Mouse (Mus musculus) neural tube, embryonic 11.5 days (tissue): ENCODE measurements at regions not wholly inside any gene's neighbourhood (a gene's known extent, or its start where the extent isn't known, plus 50 kb on each side); places are given as distances from the start of the nearest gene placed in this dataset.

Source experiments
- ATAC-seq: fragments of 200-750 bp; cut with Nextera tagmentation; 2 replicates; pipeline ENCODE4 v1.8.0; 2017; ENCODE audit warnings: moderate number of reproducible peaks, mild to moderate bottlenecking, moderate TSS enrichment, moderate library complexity; ENCODE audit not compliant: insufficient read depth, low FRiP score, low TSS enrichment
- DNase-seq: peaks from one replicate; pipeline ENCODE4 v3.0.0-alpha.2; 2015; ENCODE audit warnings: low spot score
- H3K27ac ChIP-seq: fragments of 300-500 bp; sonication (generic); 2 replicates; pipeline ENCODE4 v1.5.1; 2014; ENCODE audit warnings: low read depth, mild to moderate bottlenecking, low read length
- H3K27me3 ChIP-seq: fragments of 300-500 bp; sonication (generic); 2 replicates; pipeline ENCODE4 v1.6.1; 2014; ENCODE audit warnings: mild to moderate bottlenecking, low read length, mixed read lengths; ENCODE audit not compliant: control insufficient read depth, insufficient read depth
- H3K36me3 ChIP-seq: fragments of 300-500 bp; sonication (generic); 2 replicates; pipeline ENCODE4 v1.6.1; 2014; ENCODE audit warnings: mild to moderate bottlenecking, low read length, moderate library complexity, mixed read lengths; ENCODE audit not compliant: control insufficient read depth, insufficient read depth
- H3K4me1 ChIP-seq: fragments of 300-500 bp; sonication (generic); 2 replicates; pipeline ENCODE4 v1.6.1; 2014; ENCODE audit warnings: low read length, mixed read lengths; ENCODE audit not compliant: control insufficient read depth, insufficient read depth
- H3K4me2 ChIP-seq: fragments of 300-500 bp; sonication (generic); 2 replicates; pipeline ENCODE4 v1.6.1; 2014; ENCODE audit warnings: low read depth, mild to moderate bottlenecking, moderate library complexity
- H3K4me3 ChIP-seq: fragments of 300-500 bp; sonication (generic); 2 replicates; pipeline ENCODE4 v1.5.1; 2014; ENCODE audit warnings: low read depth, low read length
- H3K9ac ChIP-seq: fragments of 300-500 bp; sonication (generic); 2 replicates; pipeline ENCODE4 v1.6.1; 2014; ENCODE audit warnings: mild to moderate bottlenecking, low read length
- H3K9me3 ChIP-seq: fragments of 300-500 bp; sonication (generic); 2 replicates; pipeline ENCODE4 v1.6.1; 2016; ENCODE audit warnings: low read length; ENCODE audit not compliant: control insufficient read depth
- WGBS: fragments of 180-500 bp; shearing (Covaris S2); extraction: QIAGEN DNeasy Blood & Tissue Kit; methylation state at CpG from one replicate; pipeline ENCODE4 v1.1.7; 2014; 5-methylcytosine and 5-hydroxymethylcytosine counted together

DNA sequence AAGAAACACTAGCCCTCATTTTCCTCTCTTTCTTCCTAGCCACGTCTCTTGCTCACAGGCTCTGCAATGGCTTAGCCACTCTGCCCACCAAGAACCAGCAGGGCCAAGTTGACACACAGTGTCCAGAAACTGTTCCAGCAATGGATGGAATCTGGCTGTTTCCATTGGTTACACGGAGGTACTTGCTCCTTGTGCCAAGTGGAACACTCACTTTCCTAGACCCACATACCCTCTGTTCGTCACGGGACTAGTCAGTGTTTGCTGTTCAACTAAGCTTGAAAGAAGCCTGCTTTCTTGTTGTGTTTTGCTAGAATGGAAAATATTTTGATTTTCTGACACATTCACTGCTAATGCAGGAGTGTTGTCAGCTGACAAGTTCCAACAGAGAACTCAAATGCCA lies 575.7 kb upstream of the Gulo start:
- Histone ChIP-seq H3K4me2 (no peak overlapping the region), H3K4me3 (no peak overlapping the region), H3K27ac (no peak overlapping the region), H3K27me3 (no peaks in the 10 kb centered on the region), H3K9ac (no peak overlapping the region), H3K36me3 (no peaks in the 10 kb centered on the region), H3K9me3 (no peaks in the 10 kb centered on the region), H3K4me1 (no peaks in the 10 kb centered on the region)
- WGBS, result 87% methylated on average over 4 of the region's 4 CpGs
- ATAC-seq, result no peak
- DNase-seq, result no peak

DNA sequence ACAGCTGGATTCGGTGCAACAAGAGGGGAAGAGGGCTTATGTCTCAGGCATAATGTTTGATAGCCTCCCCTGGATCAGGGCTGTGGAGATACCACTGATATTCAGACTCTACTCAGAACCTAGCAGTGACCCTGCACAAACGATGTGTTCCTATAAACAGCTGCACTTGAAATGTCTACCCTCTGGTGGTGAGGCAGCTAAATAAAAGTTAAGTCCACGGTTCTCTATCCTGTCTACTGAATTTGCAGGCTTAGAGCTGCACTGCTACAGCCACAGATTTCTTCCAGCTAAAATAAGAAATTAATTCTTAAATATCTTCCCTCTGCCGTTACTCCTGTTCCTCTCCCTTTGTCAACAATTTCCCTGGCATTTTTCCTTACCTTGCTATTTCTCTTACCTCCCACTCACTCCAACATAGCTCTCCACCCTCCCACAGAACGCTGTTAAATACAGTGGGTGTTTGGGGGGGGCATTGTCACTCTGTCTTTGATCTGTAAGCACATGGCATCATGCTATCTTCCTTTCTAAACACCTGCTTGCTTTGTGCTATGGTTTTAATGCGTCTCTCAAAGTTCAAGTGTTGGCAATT lies 571.0 kb upstream of the Gulo start:
- Histone ChIP-seq H3K36me3 (no peaks in the 10 kb centered on the region), H3K4me3 (no peak overlapping the region), H3K27me3 (no peaks in the 10 kb centered on the region), H3K27ac (no peak overlapping the region), H3K9me3 (no peaks in the 10 kb centered on the region), H3K9ac (no peak overlapping the region), H3K4me1 (no peaks in the 10 kb centered on the region), H3K4me2 (no peak overlapping the region)
- 75% methylated on average over 6 of the region's 6 CpGs for WGBS
- ATAC-seq (no peak), DNase-seq (no peak)

GRCm38 (mm10) chr14:66566600-66566999 lies 557.6 kb upstream of the Gulo start:
- DNase-seq, result no peak
- H3K9me3 ChIP-seq, result no peaks in the 10 kb centered on the region
- no peak overlapping the region for H3K9ac ChIP-seq
- no peaks in the 10 kb centered on the region for H3K4me1 ChIP-seq
- no peaks in the 10 kb centered on the region for H3K36me3 ChIP-seq
- no peak overlapping the region for H3K4me3 ChIP-seq
- no peak for ATAC-seq
- no peak overlapping the region for H3K27ac ChIP-seq
- no peaks in the 10 kb centered on the region for H3K27me3 ChIP-seq
- 84% methylated on average over 10 of the region's 10 CpGs for WGBS
- H3K4me2 ChIP-seq, result no peak overlapping the region

- Histone ChIP-seq H3K9ac (no peak overlapping the region), H3K4me3 (no peak overlapping the region), H3K4me1 (no peaks in the 10 kb centered on the region), H3K36me3 (no peaks in the 10 kb centered on the region), H3K27me3 (no peaks in the 10 kb centered on the region), H3K9me3 (no peaks in the 10 kb centered on the region), H3K27ac (no peak overlapping the region), H3K4me2 (no peak overlapping the region)
- ATAC-seq, result no peak
- DNase-seq, result no peak
- WGBS, result 84% methylated on average over 4 of the region's 4 CpGs
These were observed 553.7 kb upstream of the Gulo start for GRCm38 (mm10) chr14:66562744-66563143.

GRCm38 (mm10) chr14:66561715-66562114 lies 552.7 kb upstream of the Gulo start:
- no peaks in the 10 kb centered on the region for H3K4me1 ChIP-seq
- H3K27me3 ChIP-seq, result no peaks in the 10 kb centered on the region
- H3K9me3 ChIP-seq, result no peaks in the 10 kb centered on the region
- DNase-seq (no peak), ATAC-seq (no peak)
- no peak overlapping the region for H3K4me3 ChIP-seq
- no peak overlapping the region for H3K9ac ChIP-seq
- WGBS, result 78% methylated on average over 3 of the region's 3 CpGs
- H3K27ac ChIP-seq, result no peak overlapping the region
- no peak overlapping the region for H3K4me2 ChIP-seq
- H3K36me3 ChIP-seq, result no peaks in the 10 kb centered on the region

- DNase-seq (no peak), ATAC-seq (no peak)
- H3K36me3 ChIP-seq, result no peaks in the 10 kb centered on the region
- no peaks in the 10 kb centered on the region for H3K27me3 ChIP-seq
- H3K9ac ChIP-seq, result no peak overlapping the region
- 91% methylated on average over 5 of the region's 5 CpGs for WGBS
- H3K27ac ChIP-seq, result no peak overlapping the region
- no peak overlapping the region for H3K4me3 ChIP-seq
- no peaks in the 10 kb centered on the region for H3K4me1 ChIP-seq
- no peaks in the 10 kb centered on the region for H3K9me3 ChIP-seq
- no peak overlapping the region for H3K4me2 ChIP-seq
These were observed 552.1 kb upstream of the Gulo start for GRCm38 (mm10) chr14:66561042-66561590.

- Histone ChIP-seq H3K4me3 (no peak overlapping the region), H3K27ac (no peak overlapping the region), H3K27me3 (no peaks in the 10 kb centered on the region), H3K9me3 (no peaks in the 10 kb centered on the region), H3K4me1 (no peaks in the 10 kb centered on the region), H3K36me3 (no peaks in the 10 kb centered on the region), H3K4me2 (no peak overlapping the region), H3K9ac (no peak overlapping the region)
- ATAC-seq (no peak), DNase-seq (no peak)
- 89% methylated on average over 5 of the region's 5 CpGs for WGBS
These were observed 549.4 kb upstream of the Gulo start for GRCm38 (mm10) chr14:66558393-66558792.

GRCm38 (mm10) chr14:66557631-66558030 lies 548.6 kb upstream of the Gulo start:
- no peak for ATAC-seq
- WGBS, result 63% methylated on average over 8 of the region's 8 CpGs

GRCm38 (mm10) chr14:66538498-66538897 lies 529.5 kb upstream of the Gulo start:
- DNase-seq, result no peak
- H3K4me2 ChIP-seq, result no peak overlapping the region
- no peaks in the 10 kb centered on the region for H3K4me1 ChIP-seq
- H3K9ac ChIP-seq, result no peak overlapping the region
- H3K4me3 ChIP-seq, result no peak overlapping the region
- H3K9me3 ChIP-seq, result no peaks in the 10 kb centered on the region
- H3K27me3 ChIP-seq, result no peaks in the 10 kb centered on the region
- ATAC-seq, result no peak
- no peak overlapping the region for H3K27ac ChIP-seq
- WGBS, result 92% methylated on average over 6 of the region's 6 CpGs
- H3K36me3 ChIP-seq, result no peaks in the 10 kb centered on the region

More at GRCm38 (mm10) chr14:66557631-66558030, 548.6 kb upstream of the Gulo start:
- Histone ChIP-seq H3K4me1 (no peaks in the 10 kb centered on the region), H3K36me3 (no peaks in the 10 kb centered on the region), H3K4me3 (no peak overlapping the region), H3K27me3 (no peaks in the 10 kb centered on the region), H3K27ac (no peak overlapping the region), H3K9ac (no peak overlapping the region), H3K9me3 (no peaks in the 10 kb centered on the region), H3K4me2 (no peak overlapping the region)
- no peak for DNase-seq
